Mouse (Mus musculus) E14TG2a.4 (cell line): ENCODE measurements around the gene Galnt10.

Experiments used
- CTCF ChIP-seq: conservative IDR thresholded peaks from 2 replicates; pipeline ENCODE4 v1.5.1; 2014; ENCODE audit warnings: low read length
- NANOG ChIP-seq: IDR thresholded peaks from 2 replicates; pipeline ENCODE4 v1.6.1; 2014; ENCODE audit warnings: borderline replicate concordance, low read length, mixed read lengths
- POU5F1 ChIP-seq: IDR thresholded peaks from 2 replicates; pipeline ENCODE4 v1.6.1; 2014; ENCODE audit warnings: low read length, borderline replicate concordance

DNA sequence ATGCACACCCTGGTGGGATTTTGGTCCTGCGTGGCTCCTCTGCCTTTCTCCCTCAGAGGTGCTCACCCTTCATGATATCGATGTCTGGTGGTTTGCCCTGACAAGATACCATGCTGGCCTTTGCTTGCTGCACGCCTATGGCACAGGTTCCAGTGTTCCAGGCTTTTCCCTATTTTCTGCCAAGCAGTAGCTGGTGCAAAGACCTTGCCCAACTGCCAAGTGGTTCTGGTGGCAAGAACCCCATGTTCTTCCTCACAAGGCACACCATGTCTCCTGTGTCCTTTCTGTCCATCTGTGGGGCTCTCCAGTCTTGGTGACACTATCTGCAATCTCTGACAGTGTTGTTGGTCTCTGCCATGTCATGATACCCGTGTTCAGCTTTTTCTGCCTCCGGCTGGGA is 45.6 kb downstream of the Galnt10 start:
- TF ChIP-seq NANOG (no peak), CTCF (no peak), POU5F1 (no peak)
